Mouse (Mus musculus): Measurements from ENCODE around the gene Camta1.

GRCm38 (mm10) chr4:151303931-151304330 is 557.7 kb downstream of the Camta1 start:
- TF ChIP-seq CTCF (conservative IDR thresholded peaks at IDR 0.05; ENCODE audit: low read length) (no peak), POU5F1 (IDR thresholded peaks at IDR 0.05; ENCODE audit: borderline replicate concordance, low read length) (no peak), NANOG (IDR thresholded peaks at IDR 0.05; ENCODE audit: borderline replicate concordance, low read length) (no peak)
